Mouse (Mus musculus) thymus, adult 2 months (tissue): ENCODE data around the gene Hoxa9.

Source experiments
- CTCF ChIP-seq: fragments of 200-500 bp; IDR thresholded peaks from 2 replicates; pipeline ENCODE4 v1.5.1; 2012; ENCODE audit warnings: mild to moderate bottlenecking, control low read depth, low read length, moderate library complexity, borderline replicate concordance; ENCODE audit not compliant: control insufficient read depth, poor library complexity, insufficient read depth; ENCODE audit errors: extremely low read depth
- POLR2A ChIP-seq: fragments of 200-500 bp; IDR thresholded peaks from 2 replicates; pipeline ENCODE4 v1.6.1; 2012; ENCODE audit warnings: mild to moderate bottlenecking, low read length, control low read depth, moderate library complexity; ENCODE audit not compliant: control insufficient read depth, poor library complexity, insufficient read depth; ENCODE audit errors: extremely low read depth

- TF ChIP-seq CTCF (no peak), POLR2A (no peak)
These were observed 23.3 kb downstream of the Hoxa9 start for GRCm38 (mm10) chr6:52207684-52207976.
